Mouse (Mus musculus): ENCODE results near the gene Samd1. TPM values are rescaled to one million over a fixed set of nuclear protein-coding genes. Genes with fewer than 3 reads are reported as not detected.

Gene Samd1
- polyA plus RNA-seq (2012; rRNA removed; ENCODE audit: low replicate concordance), result 46.9 and 49.2 TPM in 2 replicates

GRCm38 (mm10) chr8:83997511-83998141, at the start of gene Samd1:
Gene Samd1 (plus strand): TSS chr8:83997672.

DNA sequence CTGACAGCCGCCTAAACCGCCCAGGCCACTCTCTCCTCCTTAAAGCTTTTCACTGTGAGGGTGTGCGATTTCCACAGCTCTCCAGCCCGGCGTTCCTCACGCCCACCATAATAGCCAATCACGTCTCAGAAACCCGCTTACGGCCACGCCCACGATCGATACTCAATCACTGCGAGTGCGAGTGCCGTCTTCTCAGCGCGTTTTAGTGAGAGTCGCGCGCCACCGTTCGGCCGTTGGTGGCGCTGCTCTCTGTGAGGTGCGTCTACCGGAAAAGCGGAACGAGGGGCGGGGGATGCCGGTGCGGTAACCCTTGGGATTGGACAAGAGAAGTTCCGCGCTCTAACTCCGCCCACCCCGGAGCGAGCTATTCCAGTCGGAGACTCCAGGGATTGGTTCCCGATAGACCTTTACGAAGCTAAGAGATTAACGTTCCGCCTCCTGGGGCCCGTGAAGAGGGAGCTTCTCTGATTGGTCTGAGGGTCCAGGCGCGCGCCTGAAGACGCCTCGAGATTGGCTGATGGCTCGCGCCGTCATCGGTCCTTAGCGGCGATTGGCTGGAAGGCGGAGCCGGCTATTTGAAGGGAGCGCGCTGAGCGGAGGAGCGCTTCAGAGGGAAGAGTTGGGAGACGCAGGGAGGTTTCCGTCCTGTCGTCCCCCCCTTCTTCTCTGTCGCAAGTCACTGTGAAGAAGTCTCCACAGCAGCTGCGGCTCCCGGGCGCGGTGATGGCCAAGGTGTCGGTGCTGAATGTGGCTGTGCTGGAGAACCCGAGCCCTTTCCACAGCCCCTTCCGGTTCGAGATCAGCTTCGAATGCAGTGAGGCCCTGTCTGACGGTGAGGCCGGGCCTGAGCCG, 42.1 kb upstream of the Samd1 start, which contains the start of the genes Gm10644 and Asf1b:
Gm10644 (minus strand) TSS at position 100 of the 852 bp plus-strand sequence.
Asf1b (plus strand) TSS at position 402 of the 852 bp plus-strand sequence.

GRCm38 (mm10) chr8:83972150-83973120, 25.0 kb upstream of the Samd1 start, which contains the start of gene Prkaca:
Gene Prkaca (plus strand): TSS chr8:83972993.

GRCm38 (mm10) chr8:84001281-84002000, 4.0 kb downstream of the Samd1 start, which contains the start of gene 1700067K01Rik:
Gene 1700067K01Rik (plus strand): TSS chr8:84001502.

DNA sequence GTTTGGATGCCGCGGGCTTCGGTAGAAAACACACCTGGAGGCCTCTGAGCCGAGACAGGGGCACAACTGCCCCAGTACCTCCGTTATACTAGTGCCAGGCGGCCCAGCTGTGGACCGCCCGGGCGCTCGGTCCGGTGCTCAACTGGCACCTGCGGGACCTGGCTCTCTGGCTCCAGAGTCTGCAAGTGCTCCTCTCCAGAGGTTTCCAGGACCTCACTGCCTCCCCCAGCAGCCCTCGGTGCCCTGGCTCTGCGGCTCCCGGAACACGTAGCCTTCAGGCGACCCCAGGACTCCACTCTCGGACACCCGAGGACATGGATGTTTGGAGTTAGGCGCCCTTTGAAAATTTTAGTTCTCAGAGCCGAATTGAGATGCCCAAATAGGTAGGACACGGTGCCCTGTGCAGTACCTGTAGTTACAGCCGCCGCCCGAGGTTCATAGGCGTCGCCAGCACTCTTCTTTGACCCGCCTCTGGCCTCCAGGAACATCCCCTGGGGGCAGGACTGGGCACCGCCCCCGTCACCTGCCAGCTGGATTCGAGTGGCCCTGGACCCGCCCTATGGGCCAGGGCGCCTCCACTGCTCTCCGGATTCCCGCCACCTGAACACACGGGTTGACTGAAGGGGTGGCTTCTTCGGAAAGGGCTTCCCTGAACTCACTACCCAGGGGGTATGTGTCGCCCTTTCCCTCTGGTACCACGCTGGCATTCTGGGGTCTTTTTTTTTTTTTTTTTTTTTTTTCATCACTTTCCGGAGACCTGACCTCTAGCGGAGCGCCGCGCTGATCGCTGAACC, 14.4 kb downstream of the Samd1 start, which contains the start of gene 2210011C24Rik:
2210011C24Rik (minus strand) TSS at position 467 of the 794 bp plus-strand sequence.

GRCm38 (mm10) chr8:84021096-84021495, 23.6 kb downstream of the Samd1 start, which contains the start of gene Palm3:
Gene Palm3 (plus strand): TSS chr8:84021471.

DNA sequence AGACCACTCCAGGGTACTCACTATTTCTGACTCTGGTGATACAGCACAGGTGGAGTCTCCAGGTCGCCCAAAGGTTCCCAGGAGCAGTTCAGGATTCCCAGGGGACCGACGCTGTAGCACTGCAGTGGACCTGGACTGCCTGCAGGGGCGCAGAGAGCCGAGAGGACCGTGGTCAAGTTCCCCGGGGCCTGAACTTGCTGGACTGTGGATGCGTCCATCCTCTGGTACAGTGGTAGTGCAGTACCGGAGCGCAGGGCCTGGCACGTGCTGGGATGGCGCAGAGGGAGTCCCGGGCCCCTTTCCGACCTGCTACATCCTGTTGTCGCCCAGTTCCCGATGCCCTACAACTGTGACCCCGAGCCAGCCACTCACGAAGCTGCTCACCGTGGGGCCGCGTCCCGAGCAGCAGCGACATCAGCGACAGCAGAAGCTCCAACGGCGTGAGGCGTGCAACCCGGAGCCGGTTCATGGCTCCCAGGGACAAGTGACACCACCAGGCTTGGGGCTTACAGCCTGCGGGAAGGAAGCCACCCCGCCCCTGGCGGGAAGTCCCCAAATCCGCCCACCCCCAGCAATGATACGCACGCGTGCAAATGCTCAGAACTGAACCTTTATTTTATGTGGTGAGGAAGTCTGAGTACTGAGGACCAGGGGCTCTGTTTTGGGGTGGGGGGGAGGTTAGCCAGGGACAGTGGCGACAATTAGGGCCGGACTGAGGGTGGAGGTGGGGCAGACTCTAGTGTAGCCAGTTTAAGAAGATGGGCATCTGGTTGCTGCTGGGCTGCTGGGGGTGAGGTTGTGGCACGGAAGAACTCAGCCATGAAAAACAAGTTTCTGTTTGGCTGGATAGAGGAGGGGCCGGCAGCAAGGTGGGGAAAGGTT, 44.8 kb downstream of the Samd1 start, which contains the start of gene Il27ra:
Il27ra (minus strand) TSS at position 524 of the 882 bp plus-strand sequence.

GRCm38 (mm10) chr8:84044900-84045299, 47.4 kb downstream of the Samd1 start, which contains the start of gene Rln3:
Gene Rln3 (minus strand): TSS chr8:84045000.

Other genes with a start within 250 kb of the Samd1 start
- 40.0 and 49.0 TPM in 2 replicates for gene Adgrl1, start 97.6 kb upstream of the Samd1 start, polyA plus RNA-seq (2012; rRNA removed; ENCODE audit: low replicate concordance)
- 2.4 and 3.7 TPM in 2 replicates for gene Gm10644, start 42.5 kb upstream of the Samd1 start, polyA plus RNA-seq (2012; rRNA removed; ENCODE audit: low replicate concordance)
- gene Asf1b, start 42.2 kb upstream of the Samd1 start, polyA plus RNA-seq (2012; rRNA removed; ENCODE audit: low replicate concordance), result 8.2 and 20.3 TPM in 2 replicates
- gene Prkaca, start 24.7 kb upstream of the Samd1 start, polyA plus RNA-seq (2012; rRNA removed; ENCODE audit: low replicate concordance), result 102 and 146 TPM in 2 replicates
- 0.55 TPM in 1 of 2 replicates, not detected in the other for gene 1700067K01Rik, start 3.8 kb downstream of the Samd1 start, polyA plus RNA-seq (2012; rRNA removed; ENCODE audit: low replicate concordance)
- 0.47 and 0.85 TPM in 2 replicates for gene 2210011C24Rik, start 14.5 kb downstream of the Samd1 start, polyA plus RNA-seq (2012; rRNA removed; ENCODE audit: low replicate concordance)
- gene Palm3, start 23.8 kb downstream of the Samd1 start, polyA plus RNA-seq (2012; rRNA removed; ENCODE audit: low replicate concordance), result 0.29 and 0.61 TPM in 2 replicates
- gene Il27ra, start 44.9 kb downstream of the Samd1 start, polyA plus RNA-seq (2012; rRNA removed; ENCODE audit: low replicate concordance), result 39.9 and 64.5 TPM in 2 replicates
- gene Rln3, start 47.3 kb downstream of the Samd1 start, polyA plus RNA-seq (2012; rRNA removed; ENCODE audit: low replicate concordance), result 0.45 and 4.9 TPM in 2 replicates
- 0.47 and 1.1 TPM in 2 replicates for gene Gm10643, start 67.5 kb downstream of the Samd1 start, polyA plus RNA-seq (2012; rRNA removed; ENCODE audit: low replicate concordance)
- gene Rfx1, start 69.2 kb downstream of the Samd1 start, polyA plus RNA-seq (2012; rRNA removed; ENCODE audit: low replicate concordance), result 26.0 and 50.0 TPM in 2 replicates
- 51.1 and 78.9 TPM in 2 replicates for gene Dcaf15, start 107.1 kb downstream of the Samd1 start, polyA plus RNA-seq (2012; rRNA removed; ENCODE audit: low replicate concordance)
- 3.0 and 7.2 TPM in 2 replicates for gene Podnl1, start 128.3 kb downstream of the Samd1 start, polyA plus RNA-seq (2012; rRNA removed; ENCODE audit: low replicate concordance)
- 23.4 and 36.5 TPM in 2 replicates for gene Cc2d1a, start 150.3 kb downstream of the Samd1 start, polyA plus RNA-seq (2012; rRNA removed; ENCODE audit: low replicate concordance)
- 0.98 and 1.0 TPM in 2 replicates for gene 4930432K21Rik, start 150.4 kb downstream of the Samd1 start, polyA plus RNA-seq (2012; rRNA removed; ENCODE audit: low replicate concordance)
- 0.19 and 0.23 TPM in 2 replicates for gene Nanos3, start 187.5 kb downstream of the Samd1 start, polyA plus RNA-seq (2012; rRNA removed; ENCODE audit: low replicate concordance)
- gene Zswim4, start 239.4 kb downstream of the Samd1 start, polyA plus RNA-seq (2012; rRNA removed; ENCODE audit: low replicate concordance), result 16.4 and 26.3 TPM in 2 replicates

Measured in mammary gland, adult 2 months (tissue).